In genomic region chr19:42211936-42212335, GRCm38 (mm10) we compare ENCODE assay signal across 25 mouse cellular contexts. TPM values are rescaled to one million over a fixed set of nuclear protein-coding genes. Genes with fewer than 3 reads are reported as not detected.
DNase-seq lines count a peak whose midpoint lies in the region; ATAC-seq lines count a peak whose summit lies in the region.
"Had no signal": no experiment of that assay in that cellular context is flagged by ENCODE, and none has a peak within 500 bp of the region (broad histone marks: within the 10 kb centered on the region; RNA-seq: fewer than 3 reads in every experiment).

No protein-coding gene starts in this region.

- ATAC-seq in hindbrain, embryonic 11.5 days (ENCODE audit: low FRiP score): no peak
- ATAC-seq: activated CD4-positive, CD25-positive, alpha-beta regulatory T cell, adult 4 months; CD4-positive, CD25-positive, alpha-beta regulatory T cell, adult 4 months; forebrain, embryonic 13.5 days; forebrain, embryonic 15.5 days; forebrain, postnatal 0 days; Patski had no signal

- WGBS in hindbrain, embryonic 10.5 days: 28% methylated on average over 8 of the region's 8 CpGs
- WGBS in hindbrain, embryonic 11.5 days: 23% methylated on average over 8 of the region's 8 CpGs

- H3K27ac ChIP-seq in hindbrain, embryonic 10.5 days: 0 out of 2 replicates have a peak overlapping the region, but pooled peaks have one; percentile 13
- H3K27ac ChIP-seq in hindbrain, embryonic 11.5 days (ENCODE audit: low read depth, low read length): no peak overlapping the region
- H3K27ac ChIP-seq: embryonic facial prominence, embryonic 13.5 days; embryonic facial prominence, embryonic 15.5 days; forebrain, embryonic 13.5 days; forebrain, embryonic 15.5 days had no signal

- no peaks in the 10 kb centered on the region for H3K36me3 ChIP-seq in hindbrain, embryonic 10.5 days
- no peaks in the 10 kb centered on the region for H3K36me3 ChIP-seq in hindbrain, embryonic 11.5 days (ENCODE audit: control insufficient read depth, insufficient read depth, low read length)
- H3K36me3 ChIP-seq: embryonic facial prominence, embryonic 13.5 days; embryonic facial prominence, embryonic 15.5 days; forebrain, embryonic 15.5 days; G1E had no signal

- no peak overlapping the region for H3K4me2 ChIP-seq in hindbrain, embryonic 11.5 days (replicated peaks; ENCODE audit: low read depth, low read length)
- H3K4me2 ChIP-seq: embryonic facial prominence, embryonic 13.5 days; embryonic facial prominence, embryonic 15.5 days; forebrain, embryonic 13.5 days; forebrain, embryonic 15.5 days had no signal

- no peak overlapping the region for H3K9ac ChIP-seq in hindbrain, embryonic 11.5 days (ENCODE audit: low read depth, low read length)
- H3K9ac ChIP-seq: embryonic facial prominence, embryonic 13.5 days; embryonic facial prominence, embryonic 15.5 days; forebrain, embryonic 13.5 days; forebrain, embryonic 15.5 days; forebrain, postnatal 0 days had no signal

- no peak overlapping the region for H3K4me3 ChIP-seq in hindbrain, embryonic 10.5 days
- H3K4me3 ChIP-seq in hindbrain, embryonic 11.5 days (ENCODE audit: low read depth, low read length): no peak overlapping the region
- H3K4me3 ChIP-seq: embryonic facial prominence, embryonic 13.5 days; embryonic facial prominence, embryonic 15.5 days; forebrain, embryonic 13.5 days; forebrain, embryonic 15.5 days had no signal

- H3K27me3 ChIP-seq in hindbrain, embryonic 10.5 days (ENCODE audit: insufficient read depth, poor library complexity, severe bottlenecking): peaks cover 17% of the 10 kb centered on the region
- H3K27me3 ChIP-seq in hindbrain, embryonic 11.5 days (ENCODE audit: control insufficient read depth, insufficient read depth, low read length): no peaks in the 10 kb centered on the region
- H3K27me3 ChIP-seq: forebrain, embryonic 13.5 days; forebrain, embryonic 15.5 days had no signal

- DNase-seq in embryo, embryonic 10 days (ENCODE audit: low spot score): peak; percentile 35
- no peak for DNase-seq in embryo, embryonic 11 days
- DNase-seq in hindbrain, embryonic 10.5 days (ENCODE audit: low spot score): no peak
- DNase-seq in hindbrain, embryonic 11.5 days (ENCODE audit: low spot score): no peak
- peak; percentile 27 for DNase-seq in R1 (ENCODE audit: low read depth, low spot score)
- DNase-seq in yolk sac, embryonic 10.5 days (ENCODE audit: low spot score): peak; percentile 40
- DNase-seq in urinary bladder, postnatal 14 days (ENCODE audit: low spot score): no peak
- DNase-seq in cerebellum, adult 11-12 months: no peak
- DNase-seq: adrenal gland, adult 8-10 months; adrenal gland, postnatal 14 days; adrenal gland, postnatal 36 days; B cell, adult 2 months; cerebellum, adult 18-20 months; cerebellum, adult 8-10 months; cerebellum, adult 9-11 months; cerebellum, postnatal 36 days; forebrain, postnatal 0 days had no signal

- no peaks in the 10 kb centered on the region for H3K9me3 ChIP-seq in hindbrain, embryonic 10.5 days
- H3K9me3 ChIP-seq in hindbrain, embryonic 11.5 days (ENCODE audit: control insufficient read depth, low read length): no peaks in the 10 kb centered on the region
- H3K9me3 ChIP-seq: embryonic facial prominence, embryonic 13.5 days; embryonic facial prominence, embryonic 15.5 days; forebrain, embryonic 13.5 days; forebrain, embryonic 15.5 days; G1E had no signal

- peaks cover 37% of the 10 kb centered on the region for H3K4me1 ChIP-seq in hindbrain, embryonic 10.5 days (replicated peaks)
- no peaks in the 10 kb centered on the region for H3K4me1 ChIP-seq in hindbrain, embryonic 11.5 days (replicated peaks; ENCODE audit: control insufficient read depth, insufficient read depth, low read length)
- H3K4me1 ChIP-seq: embryonic facial prominence, embryonic 15.5 days; forebrain, embryonic 15.5 days had no signal

RNA-seq across cellular contexts. Expression of gene Sfrp5, which starts 9.9 kb away (rescaled TPM):
- 0.26 and 0.46 TPM in 2 replicates for polyA plus RNA-seq in hindbrain, embryonic 10.5 days (2016; fragmentation: Nextera tagmentation; extraction: Ambion mirVana)
- 0.80 and 0.85 TPM in 2 replicates for polyA plus RNA-seq in hindbrain, embryonic 11.5 days (2014; fragmentation: Nextera tagmentation; extraction: Ambion mirVana)
- polyA plus RNA-seq: activated CD4-positive, CD25-positive, alpha-beta regulatory T cell, adult 4 months; CD4-positive, CD25-positive, alpha-beta regulatory T cell, adult 4 months; forebrain, embryonic 13.5 days; G1E had no signal

RNA-seq across cellular contexts. Expression of gene Golga7b, which starts 35.4 kb away (rescaled TPM):
- 1.7 and 4.2 TPM in 2 replicates for polyA plus RNA-seq in hindbrain, embryonic 10.5 days (2016; fragmentation: Nextera tagmentation; extraction: Ambion mirVana)
- polyA plus RNA-seq in hindbrain, embryonic 11.5 days (2014; fragmentation: Nextera tagmentation; extraction: Ambion mirVana): 3.9 and 5.0 TPM in 2 replicates
- polyA plus RNA-seq: activated CD4-positive, CD25-positive, alpha-beta regulatory T cell, adult 4 months; G1E had no signal

RNA-seq across cellular contexts. Expression of gene Zfyve27, which starts 48.2 kb away (rescaled TPM):
- 35.3 and 40.2 TPM in 2 replicates for polyA plus RNA-seq in hindbrain, embryonic 10.5 days (2016; fragmentation: Nextera tagmentation; extraction: Ambion mirVana)
- polyA plus RNA-seq in hindbrain, embryonic 11.5 days (2014; fragmentation: Nextera tagmentation; extraction: Ambion mirVana): 17.8 and 18.4 TPM in 2 replicates

Comparison
In these comparisons a context has a peak if more than half of its experiments do, and no peak if none do; other contexts are left out.
1. DNase-seq: peak in embryo, embryonic 10 days (single experiment), R1 (single experiment) and yolk sac, embryonic 10.5 days (single experiment); none in embryo, embryonic 11 days (single experiment), hindbrain, embryonic 10.5 days (single experiment), hindbrain, embryonic 11.5 days (single experiment), urinary bladder, postnatal 14 days (single experiment) and cerebellum, adult 11-12 months (single experiment).